Mouse (Mus musculus): ENCODE measurements around the gene Ccnf.

The Ccnf gene

GRCm38 (mm10) chr17:24199741-24200140 lies 51.5 kb downstream of the Ccnf start:
- DNase-seq = no peak

DNA sequence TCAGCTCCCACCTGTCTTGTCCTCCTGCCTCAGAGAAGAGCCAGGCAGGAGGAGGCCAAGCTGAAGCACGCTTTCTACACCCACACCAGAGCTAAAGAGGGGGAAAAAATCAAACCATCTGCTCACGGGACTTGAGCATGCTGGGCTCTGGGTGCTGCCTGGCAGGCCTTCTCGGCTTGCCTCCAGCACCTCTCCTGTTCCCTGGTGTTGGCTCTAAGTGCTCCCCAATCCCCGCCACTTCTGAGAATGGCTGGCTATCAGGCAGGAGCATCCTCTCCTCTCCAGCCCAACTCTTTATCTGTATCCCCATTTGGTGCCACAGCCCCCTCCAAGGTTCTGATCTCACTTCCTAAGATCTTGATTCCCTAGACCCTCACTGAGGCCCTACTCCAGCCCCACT lies 52.0 kb downstream of the Ccnf start:
- DNase-seq = no peak

- DNase-seq = no peak
Measured at GRCm38 (mm10) chr17:24197032-24197824, 54.1 kb downstream of the Ccnf start.

DNA sequence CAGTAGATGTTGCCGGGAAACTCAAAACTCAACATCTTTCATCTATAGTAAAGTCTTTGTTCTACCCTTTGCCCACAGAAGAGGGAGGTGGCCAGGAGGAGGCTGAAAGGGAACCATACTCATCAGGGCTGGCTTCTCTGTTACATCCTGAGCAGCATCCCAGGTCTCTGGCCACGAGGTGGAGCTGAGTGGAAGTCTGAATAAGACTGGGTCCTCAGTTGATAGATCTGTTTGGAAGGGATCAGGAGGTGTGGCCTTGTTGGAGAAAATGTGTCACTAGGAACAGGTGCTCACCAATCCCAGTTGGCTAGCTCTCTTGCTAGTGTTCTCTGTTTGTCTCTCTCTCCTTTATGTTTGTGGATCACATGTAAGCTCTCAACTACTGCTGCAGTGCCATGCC lies 55.9 kb downstream of the Ccnf start:
- no peak for DNase-seq

DNA sequence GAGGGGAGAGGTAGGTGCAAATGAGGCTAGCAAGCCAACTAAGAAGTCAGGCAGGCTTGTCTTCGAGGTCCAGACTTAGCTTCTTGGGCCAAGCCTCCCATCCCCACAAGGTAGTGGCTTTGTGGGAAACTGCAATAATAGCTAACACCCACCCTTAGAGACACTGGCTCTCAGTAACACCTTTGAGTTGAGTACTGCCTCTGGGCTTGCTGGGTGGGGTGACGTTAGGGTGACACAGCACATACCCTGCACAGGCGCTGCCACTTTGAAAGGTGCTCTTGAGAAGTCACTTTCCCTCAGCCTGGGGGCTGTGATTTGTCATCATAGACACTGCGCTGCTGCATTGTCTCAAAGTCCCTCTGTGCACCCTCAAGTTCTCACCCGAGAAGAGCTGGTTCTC lies 57.5 kb downstream of the Ccnf start:
- no peak for DNase-seq

GRCm38 (mm10) chr17:24193268-24193667 lies 58.0 kb downstream of the Ccnf start:
- no peak for DNase-seq

DNA sequence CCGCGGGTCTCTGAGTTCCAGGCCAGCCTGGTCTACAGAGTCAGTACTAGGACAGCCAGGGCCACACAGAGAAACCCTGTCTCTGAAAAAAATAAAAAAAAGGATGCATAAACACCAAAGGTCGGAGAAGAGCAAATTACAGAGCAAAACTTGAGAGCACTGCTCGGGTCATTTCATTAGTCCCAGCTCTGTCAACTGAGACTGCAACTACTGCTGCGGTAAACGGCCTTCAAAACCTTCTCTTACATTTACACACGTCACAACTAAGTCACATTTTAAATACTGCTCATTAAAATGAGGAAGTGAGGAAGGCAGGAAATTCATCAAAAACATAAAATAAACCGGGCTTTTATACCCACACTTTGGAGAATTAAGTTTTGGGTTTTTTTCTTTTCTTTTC lies 58.4 kb downstream of the Ccnf start:
- no peak for DNase-seq

GRCm38 (mm10) chr17:24191481-24191880 lies 59.8 kb downstream of the Ccnf start:
- DNase-seq = no peak

DNA sequence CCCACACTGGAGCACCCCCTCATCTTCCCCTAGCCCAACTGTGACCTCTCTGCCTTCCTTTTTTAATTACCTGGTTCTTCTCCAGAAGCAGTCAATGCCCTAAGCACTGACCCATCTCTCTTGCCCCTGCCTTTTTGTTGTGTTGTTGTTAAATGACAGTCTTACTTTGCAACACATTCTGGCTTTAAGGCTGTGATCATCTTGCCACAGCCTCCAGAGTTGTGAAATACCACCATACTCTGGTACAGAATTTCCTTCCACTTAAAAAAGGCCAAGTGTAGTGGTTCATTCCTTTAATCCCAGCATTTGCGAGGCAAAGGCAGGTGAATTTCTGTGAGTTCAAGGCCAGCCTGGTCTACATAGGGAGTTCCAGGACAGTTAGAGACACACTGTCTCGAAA lies 60.4 kb downstream of the Ccnf start:
- no peak for DNase-seq

DNA sequence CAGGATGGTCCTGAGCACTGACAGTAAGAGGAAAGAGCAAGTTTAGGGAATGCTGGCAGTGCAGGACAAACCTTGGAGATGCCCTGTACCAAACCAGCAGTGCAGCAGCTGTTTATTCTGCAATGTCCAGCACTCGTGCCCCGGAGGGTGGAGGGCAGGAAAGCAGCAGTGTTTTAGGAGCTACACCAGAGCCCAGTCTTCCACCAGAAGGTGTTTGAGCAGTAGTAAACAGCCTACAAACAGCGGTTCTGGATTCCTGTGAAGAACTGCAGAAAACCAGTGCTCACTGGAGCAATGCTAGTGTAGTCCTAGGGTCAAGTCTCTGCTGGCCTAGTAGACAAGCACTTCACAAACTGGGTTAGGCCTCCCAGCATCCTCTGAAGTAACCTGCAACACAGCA lies 77.0 kb downstream of the Ccnf start:
- no peak for DNase-seq

DNA sequence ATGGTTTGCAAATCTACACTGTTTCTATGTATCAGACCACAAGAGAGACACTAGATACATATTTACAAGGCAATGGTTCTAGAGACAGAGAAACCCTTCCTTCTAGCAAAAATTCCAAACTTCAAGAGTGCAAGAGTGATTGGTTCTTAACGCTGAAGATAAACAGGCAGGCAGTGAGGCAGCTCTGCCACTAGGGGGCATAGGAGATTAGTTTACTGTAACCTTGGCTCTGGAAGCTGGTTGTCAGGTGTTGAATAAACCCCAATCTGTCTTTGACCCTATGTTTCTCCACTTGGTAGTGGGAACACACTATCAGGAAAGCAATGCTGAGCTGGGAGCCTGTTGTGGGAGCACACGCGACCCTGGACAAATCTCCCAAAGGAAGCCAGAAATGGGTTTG lies 77.9 kb downstream of the Ccnf start:
- DNase-seq = peak; percentile 87

Measured in lung, postnatal 36 days (tissue).